Mouse (Mus musculus) urinary bladder, adult 18-20 months (tissue): ENCODE results near the gene Bcas1.

Experiments used
- DNase-seq, 2 experiments: peaks; one replicate each; pipeline ENCODE4 v3.0.0; 2022; ENCODE audit warnings: low spot score in 2 of 2, mixed read lengths in 2 of 2

Gene Bcas1

GRCm38 (mm10) chr2:170418748-170419147 is 8.9 kb downstream of the Bcas1 start:
- DNase-seq: peak in 1 of 2 experiments; percentile 39

- DNase-seq: no peak
Observed at GRCm38 (mm10) chr2:170411490-170412168, 16.0 kb downstream of the Bcas1 start.

- DNase-seq: no peak
Observed at GRCm38 (mm10) chr2:170410677-170411489, 16.8 kb downstream of the Bcas1 start.

GRCm38 (mm10) chr2:170406438-170406837 is 21.2 kb downstream of the Bcas1 start:
- no peak for DNase-seq

GRCm38 (mm10) chr2:170404781-170405573 is 22.7 kb downstream of the Bcas1 start:
- no peak for DNase-seq

- no peak for DNase-seq
Observed at GRCm38 (mm10) chr2:170403666-170404385, 23.8 kb downstream of the Bcas1 start.

GRCm38 (mm10) chr2:170401211-170401799 is 26.3 kb downstream of the Bcas1 start:
- DNase-seq: peak; percentile 56 to 57

- DNase-seq: no peak
Observed at GRCm38 (mm10) chr2:170400666-170401065, 27.0 kb downstream of the Bcas1 start.

- no peak for DNase-seq
Observed at GRCm38 (mm10) chr2:170391994-170392393, 35.7 kb downstream of the Bcas1 start.

GRCm38 (mm10) chr2:170388320-170388719 is 39.3 kb downstream of the Bcas1 start:
- DNase-seq: no peak

GRCm38 (mm10) chr2:170385556-170385955 is 42.1 kb downstream of the Bcas1 start:
- DNase-seq: no peak

- DNase-seq: no peak
Observed at GRCm38 (mm10) chr2:170384770-170385169, 42.9 kb downstream of the Bcas1 start.

- no peak for DNase-seq
Observed at GRCm38 (mm10) chr2:170373391-170373790, 54.3 kb downstream of the Bcas1 start.

GRCm38 (mm10) chr2:170365676-170366075 is 62.0 kb downstream of the Bcas1 start:
- DNase-seq: no peak

- no peak for DNase-seq
Observed at GRCm38 (mm10) chr2:170365271-170365670, 62.4 kb downstream of the Bcas1 start.

GRCm38 (mm10) chr2:170356667-170357374 is 70.8 kb downstream of the Bcas1 start:
- DNase-seq: no peak

- peak; percentile 61 to 70 for DNase-seq
Observed at GRCm38 (mm10) chr2:170354963-170355367, 72.7 kb downstream of the Bcas1 start.

- no peak for DNase-seq
Observed at GRCm38 (mm10) chr2:170352273-170352672, 75.4 kb downstream of the Bcas1 start.

- no peak for DNase-seq
Observed at GRCm38 (mm10) chr2:170351847-170352246, 75.8 kb downstream of the Bcas1 start.

- no peak for DNase-seq
Observed at GRCm38 (mm10) chr2:170349784-170350183, 77.9 kb downstream of the Bcas1 start.
